Mouse (Mus musculus) forebrain, embryonic 15.5 days (tissue): ENCODE measurements at regions not wholly inside any gene's neighbourhood (a gene's known extent, or its start where the extent isn't known, plus 50 kb on each side); places are given as distances from the start of the nearest gene placed in this dataset.

Experiments
- ATAC-seq: fragments of 200-750 bp; cut with Nextera tagmentation; replicated peaks from 2 replicates; pipeline ENCODE4 v1.8.0; 2017; ENCODE audit warnings: mild to moderate bottlenecking, moderate TSS enrichment, moderate library complexity
- H3K27ac ChIP-seq: fragments of 300-500 bp; sonication (generic); replicated peaks from 2 replicates; pipeline ENCODE4 v1.5.1; 2015; ENCODE audit warnings: mild to moderate bottlenecking, inconsistent platforms
- H3K27me3 ChIP-seq: fragments of 300-500 bp; sonication (generic); 2 replicates; pipeline ENCODE4 v1.6.1; 2015; ENCODE audit warnings: inconsistent platforms
- H3K36me3 ChIP-seq: fragments of 300-500 bp; sonication (generic); 2 replicates; pipeline ENCODE4 v1.6.1; 2015; ENCODE audit warnings: mild to moderate bottlenecking, inconsistent platforms
- H3K4me1 ChIP-seq: fragments of 300-500 bp; sonication (generic); 2 replicates; pipeline ENCODE4 v1.6.1; 2015; ENCODE audit warnings: inconsistent platforms
- H3K4me2 ChIP-seq: fragments of 300-500 bp; sonication (generic); replicated peaks from 2 replicates; pipeline ENCODE4 v1.6.1; 2015; ENCODE audit warnings: mild to moderate bottlenecking, inconsistent platforms
- H3K4me3 ChIP-seq: fragments of 300-500 bp; sonication (generic); 2 replicates; pipeline ENCODE4 v1.5.1; 2015; ENCODE audit warnings: mild to moderate bottlenecking, inconsistent platforms
- H3K9ac ChIP-seq: fragments of 300-500 bp; sonication (generic); replicated peaks from 2 replicates; pipeline ENCODE4 v1.6.1; 2015; ENCODE audit warnings: mild to moderate bottlenecking, inconsistent platforms
- H3K9me3 ChIP-seq: fragments of 300-500 bp; sonication (generic); 2 replicates; pipeline ENCODE4 v1.6.1; 2016; ENCODE audit warnings: inconsistent platforms
- WGBS: fragments of 180-500 bp; shearing (Covaris S2); methylation state at CpG from one replicate; pipeline ENCODE4 v1.1.7; 2015; ENCODE audit warnings: mixed read lengths; 5-methylcytosine and 5-hydroxymethylcytosine counted together

DNA sequence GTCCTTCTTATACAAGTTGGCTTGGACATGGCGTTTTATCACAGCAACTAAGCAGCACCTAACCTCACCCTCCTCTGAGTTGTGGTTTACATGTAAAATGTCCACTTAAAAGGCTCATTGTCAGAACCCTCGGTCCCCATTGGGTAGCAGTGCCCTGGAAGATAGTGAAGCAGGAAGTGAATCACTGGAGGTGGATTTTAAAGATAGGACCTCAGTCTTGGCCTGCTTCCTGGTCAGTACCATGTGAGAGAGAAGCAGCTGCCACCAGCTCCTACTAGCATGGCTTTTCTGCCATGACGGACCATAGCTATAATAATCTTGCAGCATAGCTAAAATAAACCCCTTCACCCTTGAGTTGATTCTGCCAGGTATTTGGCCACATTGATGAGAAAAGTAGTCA, 68.1 kb upstream of the Cadm1 start:
- Histone ChIP-seq H3K27ac (no peak overlapping the region), H3K4me1 (0 out of 2 replicates have a peak, but pooled peaks cover 3% of the 10 kb centered on the region), H3K9me3 (no peaks in the 10 kb centered on the region), H3K4me3 (no peak overlapping the region), H3K9ac (no peak overlapping the region), H3K4me2 (no peak overlapping the region), H3K27me3 (no peaks in the 10 kb centered on the region), H3K36me3 (no peaks in the 10 kb centered on the region)
- WGBS, result 88% methylated on average over 3 of the region's 3 CpGs
- no peak for ATAC-seq

DNA sequence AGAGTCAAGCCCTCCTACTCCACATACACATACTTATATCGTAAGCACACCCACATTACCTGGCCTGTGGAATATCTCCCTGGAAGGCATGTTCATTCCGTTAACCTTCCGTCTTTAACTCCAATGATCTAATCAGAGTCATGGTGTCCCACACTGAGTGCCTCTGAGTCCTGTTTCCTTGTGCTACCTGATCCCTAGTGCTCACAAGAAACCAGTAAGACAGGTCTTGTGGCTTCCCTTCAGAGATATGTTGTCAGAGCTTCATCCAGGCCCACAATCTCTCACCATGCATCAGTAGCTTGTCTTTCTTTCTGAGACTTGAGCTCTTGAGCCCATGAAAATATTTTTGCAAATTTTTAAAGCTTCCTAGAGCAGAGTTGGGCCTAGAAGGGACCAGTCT, 63.2 kb upstream of the Cadm1 start:
- Histone ChIP-seq H3K9me3 (no peaks in the 10 kb centered on the region), H3K4me2 (no peak overlapping the region), H3K9ac (no peak overlapping the region), H3K27me3 (no peaks in the 10 kb centered on the region), H3K4me1 (no peaks in the 10 kb centered on the region), H3K36me3 (no peaks in the 10 kb centered on the region), H3K4me3 (no peak overlapping the region), H3K27ac (no peak overlapping the region)
- WGBS, result 97% methylated on average over 3 of the region's 3 CpGs
- ATAC-seq, result no peak

DNA sequence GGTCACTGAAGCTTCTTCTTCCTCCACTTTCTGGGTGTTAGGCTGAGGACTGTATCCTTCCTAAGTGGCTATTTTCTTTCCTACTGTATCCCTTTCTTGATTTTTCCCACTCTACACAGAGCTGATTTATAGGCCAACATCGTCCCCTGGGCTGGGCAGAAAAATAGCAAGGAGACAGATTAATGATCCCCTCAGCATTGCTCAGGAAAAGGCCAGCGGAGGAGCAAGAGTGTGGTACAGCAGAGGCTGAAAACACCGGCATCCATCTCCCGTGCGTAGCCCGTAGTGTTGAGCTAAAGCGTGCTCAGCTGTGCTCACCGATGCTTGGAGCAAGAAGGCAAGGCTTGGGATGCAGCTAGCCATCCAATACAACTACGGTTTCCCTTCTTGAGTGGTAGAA, 62.2 kb upstream of the Cadm1 start:
- H3K9me3 ChIP-seq, result no peaks in the 10 kb centered on the region
- no peaks in the 10 kb centered on the region for H3K4me1 ChIP-seq
- H3K27ac ChIP-seq, result no peak overlapping the region
- H3K4me2 ChIP-seq, result no peak overlapping the region
- H3K4me3 ChIP-seq, result no peak overlapping the region
- 91% methylated on average over 9 of the region's 9 CpGs for WGBS
- H3K36me3 ChIP-seq, result no peaks in the 10 kb centered on the region
- H3K27me3 ChIP-seq, result no peaks in the 10 kb centered on the region
- no peak for ATAC-seq
- no peak overlapping the region for H3K9ac ChIP-seq

DNA sequence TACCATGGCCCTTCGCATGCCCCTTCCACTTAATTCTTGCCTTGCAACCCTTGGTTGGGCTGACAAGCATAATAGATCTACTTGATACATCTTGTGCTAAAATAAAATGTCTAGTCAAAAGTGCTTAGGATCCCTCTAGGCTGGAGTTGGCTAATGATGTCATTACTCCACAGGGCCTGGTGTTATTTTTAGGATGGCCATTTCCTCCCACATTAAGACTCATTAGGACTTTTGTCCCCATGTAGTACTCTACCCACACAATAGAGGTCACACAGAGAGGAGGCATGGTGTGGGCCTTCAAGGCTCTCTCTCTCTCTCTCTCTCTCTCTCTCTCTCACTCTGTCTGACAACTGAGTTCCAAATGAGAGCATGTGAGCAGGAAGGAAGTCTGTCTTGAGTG, 60.4 kb upstream of the Cadm1 start:
- Histone ChIP-seq H3K4me3 (no peak overlapping the region), H3K27me3 (no peaks in the 10 kb centered on the region), H3K36me3 (no peaks in the 10 kb centered on the region), H3K9me3 (no peaks in the 10 kb centered on the region), H3K27ac (no peak overlapping the region), H3K9ac (no peak overlapping the region), H3K4me2 (no peak overlapping the region), H3K4me1 (no peaks in the 10 kb centered on the region)
- 88% methylated on average over 1 of the region's 1 CpGs for WGBS
- no peak for ATAC-seq

DNA sequence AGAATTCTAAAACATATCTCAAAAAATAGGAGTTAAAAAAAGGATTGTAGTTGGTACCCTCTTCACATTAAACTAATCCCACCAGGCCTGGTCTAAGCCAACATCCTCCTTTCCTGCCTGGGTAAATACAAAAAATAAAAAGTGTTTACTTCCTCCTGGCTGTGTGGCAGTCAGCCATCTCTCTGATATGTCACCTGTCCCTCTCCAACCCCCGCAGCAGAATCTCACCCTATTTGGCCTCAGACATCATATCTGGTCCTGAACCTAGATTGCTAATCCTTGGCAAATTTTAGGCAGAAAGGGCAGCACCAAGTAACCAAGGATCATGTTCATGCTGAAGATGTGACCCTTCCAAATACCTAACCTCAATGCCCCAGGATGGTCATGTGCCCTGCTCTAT, 59.2 kb upstream of the Cadm1 start:
- WGBS, result 97% methylated on average over 1 of the region's 1 CpGs
- Histone ChIP-seq H3K27me3 (no peaks in the 10 kb centered on the region), H3K9ac (no peak overlapping the region), H3K9me3 (no peaks in the 10 kb centered on the region), H3K4me2 (no peak overlapping the region), H3K4me1 (no peaks in the 10 kb centered on the region), H3K36me3 (no peaks in the 10 kb centered on the region), H3K4me3 (no peak overlapping the region), H3K27ac (no peak overlapping the region)
- no peak for ATAC-seq

DNA sequence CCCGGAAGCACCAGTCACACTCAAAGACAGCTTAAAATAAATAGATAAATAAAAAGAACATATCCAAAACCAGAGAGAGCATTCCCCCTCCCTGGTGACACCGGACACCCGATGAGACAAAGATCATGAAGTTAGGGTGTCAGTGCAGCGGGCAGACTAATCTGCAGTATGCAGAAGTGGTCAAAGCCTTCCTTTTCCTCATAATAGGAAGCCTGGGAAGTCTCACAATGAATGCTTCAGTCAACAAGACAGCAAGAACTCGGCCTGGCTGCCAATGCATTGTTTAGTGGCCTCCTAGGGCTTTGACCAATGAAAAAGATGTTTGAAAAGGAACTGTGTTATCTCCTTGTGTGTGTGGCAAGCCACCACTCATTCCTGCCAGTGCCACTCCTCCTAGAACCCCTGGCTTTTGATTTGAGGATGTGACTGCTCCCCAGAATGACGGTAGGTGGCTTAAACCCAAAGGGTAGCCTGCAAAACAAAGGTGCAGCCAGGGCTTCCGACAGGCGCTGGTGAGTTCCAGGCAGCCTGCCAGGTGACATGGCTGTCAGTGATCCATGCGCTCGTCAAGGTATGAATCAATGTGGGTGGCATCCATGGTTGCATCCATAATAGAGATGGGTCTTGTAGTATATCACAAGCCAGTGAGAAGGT, 58.1 kb upstream of the Cadm1 start:
- Histone ChIP-seq H3K4me3 (no peak overlapping the region), H3K27ac (no peak overlapping the region), H3K4me1 (no peaks in the 10 kb centered on the region), H3K9ac (no peak overlapping the region), H3K36me3 (no peaks in the 10 kb centered on the region), H3K4me2 (no peak overlapping the region), H3K27me3 (no peaks in the 10 kb centered on the region), H3K9me3 (no peaks in the 10 kb centered on the region)
- ATAC-seq, result no peak
- WGBS, result 29% methylated on average over 10 of the region's 10 CpGs

DNA sequence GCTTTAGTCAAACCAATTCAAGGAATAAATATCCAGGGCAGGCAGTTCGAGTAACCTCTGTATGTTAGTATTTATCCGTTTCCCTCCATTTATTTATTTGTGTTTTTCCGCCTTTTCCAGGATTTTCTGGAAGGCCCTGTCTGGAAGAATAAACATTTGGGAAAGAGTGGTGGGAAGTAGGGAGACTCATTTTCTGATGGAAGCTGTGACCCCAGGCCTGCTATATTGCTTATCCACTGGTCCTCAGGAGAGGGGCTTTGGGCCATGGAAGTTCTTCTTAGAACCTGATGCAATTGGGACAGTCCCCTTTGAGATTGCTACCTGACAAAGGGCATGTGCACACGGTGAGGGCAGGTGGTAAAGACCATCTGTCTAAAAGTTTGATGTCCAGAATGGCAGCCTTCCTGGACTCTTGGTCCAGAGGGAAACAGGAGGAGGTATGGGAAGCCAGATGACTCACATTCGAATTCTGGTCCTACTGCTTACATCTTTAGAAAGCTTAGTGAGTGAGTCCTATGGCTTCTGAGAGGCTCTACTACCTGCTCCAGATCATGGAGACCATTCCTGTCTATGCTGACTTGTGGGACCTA, 56.1 kb upstream of the Cadm1 start:
- no peak overlapping the region for H3K4me3 ChIP-seq
- no peak overlapping the region for H3K9ac ChIP-seq
- no peaks in the 10 kb centered on the region for H3K27me3 ChIP-seq
- no peak overlapping the region for H3K4me2 ChIP-seq
- H3K27ac ChIP-seq, result no peak overlapping the region
- no peak for ATAC-seq
- H3K4me1 ChIP-seq, result no peaks in the 10 kb centered on the region
- no peaks in the 10 kb centered on the region for H3K36me3 ChIP-seq
- H3K9me3 ChIP-seq, result no peaks in the 10 kb centered on the region
- 87% methylated on average over 5 of the region's 5 CpGs for WGBS

DNA sequence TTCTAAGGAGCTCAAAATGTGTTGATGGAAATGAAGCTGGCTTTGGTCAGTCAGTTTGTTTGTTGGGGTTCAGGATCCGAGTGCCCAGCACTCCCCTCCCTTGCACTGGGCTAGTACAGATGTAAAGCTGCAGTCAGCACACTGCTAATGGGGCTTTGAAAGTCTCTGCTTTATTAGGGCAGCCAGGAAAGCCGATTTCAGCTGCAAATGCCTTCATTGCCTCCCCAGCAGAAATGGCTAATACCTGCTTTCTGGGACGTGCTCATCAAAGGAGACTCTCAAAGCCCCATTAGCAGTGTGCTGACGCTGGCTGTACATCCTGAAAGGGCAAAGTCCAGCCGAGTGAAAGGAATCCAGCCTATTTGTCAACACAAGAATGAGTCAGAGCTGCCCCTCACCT, 55.2 kb upstream of the Cadm1 start:
- no peak for ATAC-seq

DNA sequence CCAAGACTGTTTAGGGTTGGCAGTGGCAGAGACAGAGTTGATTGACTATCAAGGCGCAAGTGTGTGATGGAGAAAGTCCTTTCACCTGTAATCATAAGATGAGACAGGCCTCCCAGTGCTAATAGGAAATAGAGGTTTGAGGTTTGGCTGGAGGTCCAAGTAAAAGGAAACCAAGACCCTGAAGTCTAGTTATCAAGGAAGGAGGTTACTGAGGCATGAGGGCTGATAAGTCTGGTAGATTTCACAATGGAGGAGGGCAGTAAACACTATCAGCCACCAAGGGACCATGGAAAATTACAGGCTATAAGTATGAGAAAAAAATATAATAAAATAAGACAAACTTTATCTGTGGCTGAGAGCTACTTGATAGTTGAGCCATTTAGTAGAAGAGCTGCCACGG, 52.1 kb upstream of the Cadm1 start:
- WGBS, result 95% methylated on average over 2 of the region's 2 CpGs
- H3K27me3 ChIP-seq, result no peaks in the 10 kb centered on the region
- H3K4me1 ChIP-seq, result no peaks in the 10 kb centered on the region
- no peak overlapping the region for H3K9ac ChIP-seq
- no peaks in the 10 kb centered on the region for H3K36me3 ChIP-seq
- no peak overlapping the region for H3K27ac ChIP-seq
- ATAC-seq, result no peak
- H3K9me3 ChIP-seq, result no peaks in the 10 kb centered on the region
- no peak overlapping the region for H3K4me2 ChIP-seq
- H3K4me3 ChIP-seq, result no peak overlapping the region

More for the DNA sequence above, 55.2 kb upstream of the Cadm1 start:
- Histone ChIP-seq H3K27me3 (no peaks in the 10 kb centered on the region), H3K4me1 (no peaks in the 10 kb centered on the region), H3K36me3 (no peaks in the 10 kb centered on the region), H3K9me3 (no peaks in the 10 kb centered on the region), H3K9ac (no peak overlapping the region), H3K4me2 (no peak overlapping the region), H3K4me3 (no peak overlapping the region), H3K27ac (no peak overlapping the region)
- WGBS, result 8% methylated on average over 5 of the region's 5 CpGs
